Mouse (Mus musculus): ENCODE measurements at regions not wholly inside any gene's neighbourhood (a gene's known extent, or its start where the extent isn't known, plus 50 kb on each side); places are given as distances from the start of the nearest gene placed in this dataset.

DNA sequence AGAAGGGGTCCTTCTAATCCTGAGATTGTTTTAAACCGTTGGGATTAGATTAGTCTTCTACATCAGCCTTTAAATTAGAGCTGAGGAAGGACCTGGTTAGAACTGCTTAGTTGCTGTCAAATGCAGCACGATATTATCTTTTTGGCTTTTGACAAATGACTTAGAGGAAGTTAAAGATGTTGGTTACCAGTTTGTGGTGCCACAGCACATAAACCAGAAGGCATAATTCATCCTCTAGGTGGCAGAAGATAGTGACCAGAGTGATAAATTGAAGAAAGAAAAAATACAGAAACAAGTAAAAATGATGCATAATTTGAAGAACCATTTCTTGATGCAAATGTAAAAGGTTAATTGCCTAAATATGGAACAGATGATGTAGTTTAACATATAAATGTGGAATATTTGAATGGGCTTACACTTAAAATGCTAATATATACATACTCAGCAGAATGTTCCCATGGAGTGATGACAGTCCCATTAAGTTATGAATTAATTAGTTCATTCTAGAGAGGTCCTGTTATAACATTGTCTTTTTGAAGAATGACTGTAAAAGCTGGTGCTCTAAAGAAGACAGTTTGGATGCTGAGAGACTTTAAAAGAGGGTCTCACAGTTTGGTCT is 760.0 kb downstream of the 1190002N15Rik start:
- in situ Hi-C loops (cut with MboI, MseI): loop anchor here in 1 of 2 experiments (10.0 kb wide), 1 partner anchor 1467 kb away; no protein-coding TSS in a partner anchor
